Mouse (Mus musculus): Measurements from ENCODE around the gene Cox17.
"Not testable (repeated sequence)": the region's sequence is repeated elsewhere in the genome, so short reads cannot be mapped to it uniquely, and the experiment has no call there.

Gene Cox17

GRCm38 (mm10) chr16:38346529-38347325, at the start of gene Cox17, which contains the start of gene Gm21987:
Cox17 (plus strand) TSS chr16:38346991.
Gm21987 (plus strand) TSS chr16:38347040.
- DNase-seq (ENCODE audit: low spot score) = peak; percentile 95

- DNase-seq (ENCODE audit: low spot score) = no peak
These were observed 48.4 kb upstream of the Cox17 start for GRCm38 (mm10) chr16:38298410-38298809.

- DNase-seq (ENCODE audit: low spot score) = no peak
These were observed 44.4 kb upstream of the Cox17 start for GRCm38 (mm10) chr16:38302367-38302766.

DNA sequence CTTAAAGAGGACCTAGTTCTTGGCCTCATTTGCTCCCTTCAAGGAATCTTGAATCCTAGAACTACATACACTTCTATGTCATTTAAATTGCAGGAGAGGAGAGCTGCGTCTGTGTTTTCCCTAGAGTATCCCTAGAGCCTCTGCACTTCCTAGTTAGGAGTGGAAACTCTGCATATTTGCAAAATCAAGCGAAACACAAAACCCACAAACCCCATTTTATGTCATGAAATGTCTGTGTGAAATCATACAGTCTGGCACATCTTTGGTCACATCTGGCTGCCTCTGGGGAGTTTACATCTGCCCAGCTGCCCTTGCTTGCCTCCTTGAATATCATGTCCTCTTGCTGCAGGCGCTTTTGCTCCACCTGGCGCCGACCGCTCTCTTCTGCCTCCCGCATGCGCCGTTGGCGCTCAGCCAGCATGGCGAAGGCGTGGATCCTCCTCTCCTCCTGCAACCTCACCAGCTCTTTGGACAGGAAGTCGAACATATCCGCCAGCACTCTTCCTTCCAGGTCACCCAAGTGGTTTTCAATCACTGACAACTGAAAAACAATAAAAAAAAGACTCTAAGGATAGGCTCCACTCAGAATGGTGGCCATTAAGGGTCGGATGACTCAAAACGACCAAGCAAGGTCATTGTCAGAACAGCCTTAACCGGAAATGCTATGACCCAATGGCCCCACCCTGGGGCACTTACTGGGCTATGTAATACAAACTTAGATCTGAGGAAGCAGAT, 42.2 kb upstream of the Cox17 start:
- DNase-seq (ENCODE audit: low spot score) = no peak

DNA sequence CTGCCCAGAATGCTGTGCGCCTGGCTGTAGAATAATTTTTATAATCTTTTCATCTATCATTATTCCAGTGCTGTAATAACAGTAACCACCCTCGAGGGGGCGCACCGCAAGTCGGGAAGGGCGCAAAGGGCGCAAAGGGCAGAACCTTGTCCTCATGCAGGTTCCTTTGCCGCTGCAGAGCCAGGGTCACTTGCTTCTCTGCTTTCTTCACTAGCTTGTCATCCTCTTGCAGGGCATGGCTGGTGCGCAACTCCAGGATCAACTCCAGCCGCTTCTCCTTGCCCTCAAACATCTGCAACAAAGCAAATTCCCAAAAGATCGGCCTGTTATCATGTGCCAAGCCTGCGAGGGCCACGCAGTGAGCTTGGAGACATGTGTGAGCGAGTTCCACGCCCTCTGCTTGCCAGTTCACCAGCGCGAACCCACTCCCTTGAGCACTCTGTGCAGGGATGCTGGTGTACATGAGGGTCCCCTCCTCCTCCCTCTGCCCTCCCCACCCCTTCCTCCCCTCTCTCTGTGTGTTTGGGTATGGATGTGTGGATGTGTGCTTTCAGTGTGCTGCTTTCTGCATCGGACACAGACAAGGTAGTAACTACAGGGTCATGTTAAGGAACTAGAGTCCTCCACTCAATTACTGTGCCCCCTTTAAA, 40.1 kb upstream of the Cox17 start:
- peak; percentile 39 for DNase-seq (ENCODE audit: low spot score)

GRCm38 (mm10) chr16:38307221-38307605, 39.6 kb upstream of the Cox17 start:
- no peak for DNase-seq (ENCODE audit: low spot score)

DNA sequence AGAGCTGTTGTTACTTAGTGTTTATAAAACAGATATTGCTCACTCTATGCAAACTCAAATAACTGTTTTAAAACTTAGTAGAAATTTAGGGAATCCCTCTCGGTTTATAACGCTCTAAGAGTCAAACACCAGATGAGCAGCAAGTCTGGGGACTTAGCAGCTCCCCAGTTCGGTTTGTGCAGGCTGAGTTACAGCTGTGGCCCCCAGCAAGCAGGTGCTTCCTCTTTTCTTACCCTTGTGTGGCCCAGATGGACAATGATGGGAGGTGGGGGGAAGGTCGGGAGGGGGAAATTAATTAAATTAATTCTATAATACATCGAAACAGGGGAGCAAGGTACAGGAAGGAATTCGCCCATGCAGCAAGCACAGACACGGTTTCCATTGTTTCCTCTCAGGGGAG, 39.1 kb upstream of the Cox17 start:
- DNase-seq (ENCODE audit: low spot score) = no peak

- DNase-seq (ENCODE audit: low spot score) = no peak
These were observed 38.6 kb upstream of the Cox17 start for GRCm38 (mm10) chr16:38308195-38308594.

DNA sequence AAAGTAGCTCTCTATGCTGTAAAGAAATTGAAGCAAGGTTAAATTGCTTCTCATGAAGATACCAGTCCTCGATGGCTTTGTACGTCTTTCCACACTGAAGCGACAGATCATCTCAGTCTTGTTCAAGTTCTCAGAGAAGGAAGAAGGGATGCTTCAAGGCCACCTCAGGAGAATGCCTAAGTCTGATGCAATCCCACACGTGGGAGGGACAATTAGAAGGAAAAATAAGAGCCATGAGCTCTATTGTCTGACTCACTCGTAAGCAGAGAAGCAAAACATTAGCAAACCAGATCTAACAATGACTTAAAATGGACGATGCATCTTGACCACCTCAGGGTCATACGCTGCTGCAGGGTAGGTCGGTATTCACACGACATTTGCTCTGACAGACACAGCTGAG, 28.3 kb upstream of the Cox17 start:
- DNase-seq (ENCODE audit: low spot score) = no peak

DNA sequence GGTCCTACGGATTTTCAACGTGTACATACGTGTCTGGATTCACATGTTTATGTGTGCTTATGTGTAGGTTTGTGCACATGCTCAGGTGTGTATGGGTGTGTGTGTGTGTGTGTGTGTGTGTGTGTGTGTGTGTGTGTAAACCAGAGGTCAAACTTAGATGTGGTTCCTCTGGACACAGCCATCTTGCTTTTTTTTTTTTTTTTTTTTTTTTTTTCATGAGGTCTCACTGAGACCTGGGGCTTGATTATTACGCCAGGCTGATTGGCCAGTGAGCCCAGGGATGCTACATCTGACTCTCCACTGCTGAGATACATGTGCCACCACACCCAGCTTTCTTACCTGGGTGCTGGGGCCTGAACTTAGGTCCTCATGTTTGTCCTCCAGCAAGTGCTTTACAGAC, 27.7 kb upstream of the Cox17 start:
- no peak for DNase-seq (ENCODE audit: low spot score)

DNA sequence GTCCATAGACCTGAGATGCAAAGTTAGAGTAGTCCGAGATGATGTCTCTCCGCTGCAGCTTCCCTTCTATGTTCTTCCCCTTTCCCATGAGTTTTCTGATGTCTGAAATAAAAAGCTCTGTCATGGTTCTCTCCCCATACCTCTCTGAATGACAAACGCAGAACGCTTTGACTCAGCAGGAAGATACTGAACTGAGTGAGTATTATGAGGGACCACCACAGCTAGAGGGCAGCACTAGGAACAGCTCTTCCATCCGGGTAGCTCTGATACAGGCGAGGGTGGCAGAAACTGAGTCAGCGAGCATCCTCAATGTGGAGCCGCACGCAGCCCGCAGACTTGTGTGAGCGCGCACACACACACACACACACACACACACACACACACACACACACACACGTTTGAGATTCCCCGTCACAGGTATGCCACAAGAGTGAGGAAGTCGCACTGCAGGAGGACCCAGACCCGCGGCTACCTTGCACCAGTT, 25.3 kb upstream of the Cox17 start:
- DNase-seq (ENCODE audit: low spot score) = peak; percentile 80

- DNase-seq (ENCODE audit: low spot score) = no peak
These were observed 22.5 kb upstream of the Cox17 start for GRCm38 (mm10) chr16:38324311-38324710.

DNA sequence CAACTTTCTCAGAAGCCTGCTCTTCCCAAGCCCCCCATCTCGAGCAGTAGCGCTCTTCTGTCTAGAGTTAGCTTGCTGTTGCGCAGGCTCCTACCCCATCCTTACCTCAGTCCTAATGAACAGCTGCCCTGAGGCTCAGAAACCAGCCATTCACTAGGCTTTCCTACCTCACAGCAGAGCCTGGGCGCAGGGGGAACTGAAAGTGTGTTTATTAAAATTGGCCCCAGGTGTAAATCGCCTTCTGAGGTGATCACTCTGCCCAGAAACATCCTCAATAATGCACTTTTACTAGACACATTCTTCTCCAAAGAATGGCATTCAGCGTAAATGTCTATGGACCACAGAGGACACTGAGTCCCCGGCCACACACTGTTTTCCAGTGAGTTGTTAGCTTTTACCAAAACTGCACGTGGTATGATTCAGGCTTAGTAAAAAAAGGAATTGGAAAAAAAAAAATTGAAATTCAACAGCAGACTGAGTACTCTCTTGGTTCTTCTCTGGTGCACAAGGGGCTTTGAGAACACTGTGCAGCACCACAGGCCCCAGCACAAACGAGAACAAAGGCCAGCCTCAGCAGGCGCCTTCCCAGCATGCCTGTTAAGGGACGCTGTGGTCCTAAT, 19.9 kb upstream of the Cox17 start:
- no peak for DNase-seq (ENCODE audit: low spot score)

DNA sequence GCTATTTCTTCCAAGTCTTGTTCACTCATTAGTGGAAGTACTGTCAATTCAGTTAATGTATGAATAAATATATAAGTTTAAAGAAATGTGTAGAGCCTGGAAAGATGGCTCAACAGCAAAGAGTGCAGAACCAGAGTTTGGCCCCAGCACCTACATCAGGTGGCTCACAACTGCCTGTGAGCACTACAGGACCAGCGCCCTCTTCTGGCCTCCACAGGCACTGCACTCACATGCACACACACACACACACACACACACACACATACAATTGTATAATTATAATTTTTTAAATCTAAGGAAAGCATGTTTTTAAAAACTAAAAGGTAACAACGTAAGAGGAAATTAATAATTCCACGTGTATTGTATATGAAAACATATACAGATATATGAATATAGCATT, 17.5 kb upstream of the Cox17 start:
- no peak for DNase-seq (ENCODE audit: low spot score)

DNA sequence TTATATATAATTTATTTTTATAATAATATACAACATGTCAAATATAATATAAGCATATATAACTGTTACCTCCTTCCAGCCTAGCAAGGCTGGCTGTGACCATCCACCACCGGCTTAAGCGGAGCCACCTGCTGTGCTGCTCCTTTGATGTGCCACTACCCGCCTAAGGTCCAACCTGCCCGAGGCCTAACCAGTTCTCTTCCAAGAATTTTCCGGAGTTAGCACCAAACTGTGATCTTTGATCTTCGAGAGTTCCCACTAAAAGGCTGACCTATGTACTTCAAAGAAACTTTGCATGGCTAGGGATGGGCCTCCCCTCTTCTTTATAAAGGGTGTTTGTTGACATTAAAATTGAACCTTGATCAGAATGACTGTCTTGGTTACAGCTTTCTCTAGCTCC, 12.4 kb upstream of the Cox17 start:
- DNase-seq (ENCODE audit: low spot score) = no peak

DNA sequence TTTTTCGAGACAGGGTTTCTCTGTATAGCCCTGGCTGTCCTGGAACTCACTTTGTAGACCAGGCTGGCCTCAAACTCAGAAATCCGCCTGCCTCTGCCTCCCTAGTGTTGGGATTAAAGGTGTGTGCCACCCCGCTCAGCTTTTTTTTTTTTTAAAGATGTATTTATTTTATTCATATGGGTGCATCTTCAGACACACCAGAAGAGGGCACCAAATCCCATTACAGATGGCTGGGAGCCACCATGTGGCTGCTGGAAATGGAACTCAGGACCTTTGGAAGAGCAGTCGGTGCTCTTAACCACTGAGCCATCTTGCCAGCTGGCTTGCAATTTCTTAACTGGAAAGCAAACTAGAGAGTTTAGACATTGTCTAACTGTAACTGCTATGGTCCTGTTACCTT, 8.7 kb upstream of the Cox17 start:
- not testable (repeated sequence) for DNase-seq (ENCODE audit: low spot score)

DNA sequence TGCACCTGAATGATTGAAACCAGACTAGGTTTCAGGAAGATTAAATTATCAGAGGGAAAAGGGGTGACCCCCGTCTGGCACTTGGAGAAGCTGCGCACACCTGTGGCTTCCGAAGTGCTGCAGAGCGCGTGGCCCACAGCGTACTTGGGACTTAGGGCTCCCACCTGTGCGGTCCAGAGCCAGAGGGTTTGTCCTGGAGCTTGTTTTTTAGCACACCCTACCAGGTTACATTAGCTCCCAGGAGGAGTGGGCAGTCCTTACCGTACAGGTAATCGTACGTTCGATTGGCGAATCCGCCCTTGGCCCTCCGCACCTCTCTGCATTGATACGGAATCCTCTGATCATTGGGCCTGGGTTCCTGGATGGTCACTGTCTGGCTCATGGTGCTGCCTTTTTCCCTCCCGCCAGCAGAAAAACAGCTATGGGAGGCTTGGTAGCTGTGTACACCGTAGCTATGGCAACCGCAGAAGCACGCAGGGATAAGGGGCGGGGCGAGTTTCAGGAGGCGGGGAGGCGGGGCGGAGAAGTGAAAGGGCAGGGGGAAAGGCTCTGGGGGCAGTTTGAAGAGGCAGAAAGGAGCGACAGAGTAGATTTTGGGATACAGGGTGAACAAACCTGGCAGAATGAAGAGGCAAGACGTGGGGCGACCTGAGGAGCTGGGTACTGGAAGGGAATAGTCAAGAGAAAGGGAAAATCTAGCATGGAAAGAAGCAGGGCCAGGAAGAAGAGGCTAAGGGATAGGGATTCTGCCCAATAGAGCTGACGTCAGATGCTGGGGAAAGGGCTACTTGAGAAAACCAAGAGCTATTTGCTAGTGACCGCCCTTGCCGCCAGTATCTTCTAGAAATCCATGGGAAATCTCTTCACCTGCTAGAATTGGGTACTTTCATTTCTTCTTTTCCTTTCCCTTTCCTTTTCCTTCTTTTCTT, 5.1 kb upstream of the Cox17 start, which contains the start of gene Maats1:
Gene Maats1, minus strand, starts transcription at position 748 of the 929 bp plus-strand sequence.
- DNase-seq (ENCODE audit: low spot score) = peak; percentile 83

GRCm38 (mm10) chr16:38344941-38345725, 1.7 kb upstream of the Cox17 start:
- peak; percentile 75 for DNase-seq (ENCODE audit: low spot score)

DNA sequence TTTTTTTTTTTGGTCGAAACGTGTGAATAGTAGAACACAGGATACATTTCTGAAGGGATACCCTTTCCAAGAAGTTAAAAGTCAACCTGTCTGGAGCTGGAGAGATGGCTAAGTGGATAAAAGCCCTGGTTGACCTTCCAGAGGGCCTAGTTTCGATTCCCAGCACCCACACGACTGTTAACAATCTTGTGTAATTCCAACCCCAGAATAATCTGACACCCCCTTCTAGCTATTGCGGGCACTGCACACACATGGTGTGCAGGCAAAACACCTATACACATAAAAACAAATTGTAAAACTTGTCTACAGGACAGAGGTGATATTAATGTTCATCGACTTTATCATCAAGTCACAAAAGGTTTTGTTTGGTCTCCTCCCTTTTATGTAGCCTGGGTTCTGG, 797 bp downstream of the Cox17 start:
- no peak for DNase-seq (ENCODE audit: low spot score)

GRCm38 (mm10) chr16:38348217-38348761, 1.5 kb downstream of the Cox17 start:
- no peak for DNase-seq (ENCODE audit: low spot score)

Measured in retina, embryonic 14.5 days (tissue).